Mouse (Mus musculus): ENCODE data around the gene Tecr. TPM values are rescaled to one million over a fixed set of nuclear protein-coding genes. Genes with fewer than 3 reads are reported as not detected.

Gene Tecr
- total and polyA plus RNA-seq, 3 experiments: 445 to 935 (median 505) TPM

DNA sequence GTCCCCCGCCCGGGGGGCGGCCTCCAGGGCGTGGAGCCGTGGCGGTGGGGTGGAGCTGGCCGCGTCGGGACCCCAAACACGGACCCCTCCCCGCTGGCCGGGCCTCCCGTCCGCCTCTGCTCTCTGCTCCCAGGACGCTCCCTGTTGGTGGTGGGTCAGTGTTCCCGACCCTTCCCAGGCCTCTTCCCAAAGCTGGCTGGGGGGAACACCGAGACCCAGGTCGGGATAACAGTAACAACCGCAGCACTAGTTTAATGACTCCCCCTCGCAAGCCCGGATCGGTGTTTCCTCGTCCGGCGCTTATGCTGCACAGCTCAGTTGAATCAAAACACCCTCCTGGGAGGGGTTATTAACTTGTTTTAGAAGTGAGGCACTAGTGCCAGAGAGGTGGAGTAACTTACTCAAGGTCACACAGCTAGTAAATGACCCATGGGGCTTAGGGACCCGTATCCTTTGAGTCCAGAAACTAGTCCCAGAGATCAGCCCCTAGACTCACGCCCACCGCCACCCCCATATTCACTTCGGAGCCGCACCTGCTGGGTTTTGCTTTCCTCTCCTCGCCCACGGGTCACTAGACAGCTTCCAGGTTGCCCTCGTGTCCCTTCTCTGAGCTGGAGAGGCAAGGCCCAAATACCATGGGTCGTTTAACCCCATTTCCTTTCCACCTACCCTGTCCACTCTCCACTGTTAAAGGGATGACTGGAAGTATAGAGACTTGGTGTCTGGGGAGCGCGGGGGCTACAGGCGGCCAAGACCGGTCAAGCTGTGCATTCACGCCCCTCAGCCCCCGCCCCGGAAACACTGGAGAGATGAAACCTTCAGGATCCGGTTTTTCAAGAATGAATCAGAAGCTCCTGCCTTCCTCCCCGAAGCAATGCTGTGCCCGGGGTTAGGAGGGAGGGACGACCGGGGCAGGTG is 45.2 kb upstream of the Tecr start:
- Histone ChIP-seq H3K9ac (ENCODE audit: low read depth, low read length) (peak overlapping the region; percentile 95), H3K4me3 (peak overlapping the region; percentile 93), H3K36me3 (ENCODE audit: control insufficient read depth, insufficient read depth, low read length) (no peaks in the 10 kb centered on the region), H3K27me3 (ENCODE audit: control insufficient read depth, insufficient read depth, low read length) (no peaks in the 10 kb centered on the region), H3K4me1 (ENCODE audit: control insufficient read depth, insufficient read depth, low read length) (peaks cover 9% of the 10 kb centered on the region), H3K79me2 (replicated peaks; ENCODE audit: control insufficient read depth, insufficient read depth, low read length) (no peaks in the 10 kb centered on the region), H3K27ac (peak overlapping the region; percentile 89)
- TF ChIP-seq POLR2A (IDR thresholded peaks at IDR 0.05; ENCODE audit: insufficient read depth, low read depth, low read length) (no peak), EP300 (IDR thresholded peaks at IDR 0.05; ENCODE audit: insufficient read depth, low read depth, low read length) (no peak), CTCF (IDR thresholded peaks at IDR 0.05) (no peak)
- peak in 1 of 2 experiments; percentile 37 for DNase-seq
- intact Hi-C loops (cut with DNase I): no loop called here
- WGBS: 1% methylated on average over 45 of the region's 46 CpGs

GRCm38 (mm10) chr8:83652030-83652743 is 44.4 kb upstream of the Tecr start, which contains the start of gene Gipc1:
Gipc1 (plus strand) TSS chr8:83652677.
- peak within 1 kb of the TSS; percentile 95 for H3K9ac ChIP-seq (ENCODE audit: low read depth, low read length)
- no peak for TF ChIP-seq CTCF (IDR thresholded peaks at IDR 0.05)
- TF ChIP-seq EP300 (IDR thresholded peaks at IDR 0.05; ENCODE audit: insufficient read depth, low read depth, low read length): peak; percentile 64; the same call in 1 of the 2 replicates
- TF ChIP-seq POLR2A (IDR thresholded peaks at IDR 0.05; ENCODE audit: insufficient read depth, low read depth, low read length): peak; percentile 68; the same call in 1 of the 2 replicates
- no peaks in the 10 kb centered on the region for H3K79me2 ChIP-seq (replicated peaks; ENCODE audit: control insufficient read depth, insufficient read depth, low read length)
- peaks cover 9% of the 10 kb centered on the region for H3K4me1 ChIP-seq (ENCODE audit: control insufficient read depth, insufficient read depth, low read length)
- intact Hi-C loops (cut with DNase I): no loop called here
- no peaks in the 10 kb centered on the region for H3K27me3 ChIP-seq (ENCODE audit: control insufficient read depth, insufficient read depth, low read length)
- peak within 1 kb of the TSS; percentile 89 for H3K27ac ChIP-seq
- H3K4me3 ChIP-seq: peak within 1 kb of the TSS; percentile 93
- H3K36me3 ChIP-seq (ENCODE audit: control insufficient read depth, insufficient read depth, low read length): no peaks in the 10 kb centered on the region
- peak; percentile 94 to 98 for DNase-seq
- 3% methylated on average over 50 of the region's 50 CpGs for WGBS

- Histone ChIP-seq H3K27me3 (ENCODE audit: control insufficient read depth, insufficient read depth, low read length) (no peaks in the 10 kb centered on the region), H3K4me3 (no peak overlapping the region), H3K79me2 (replicated peaks; ENCODE audit: control insufficient read depth, insufficient read depth, low read length) (no peaks in the 10 kb centered on the region), H3K27ac (no peak overlapping the region), H3K9ac (ENCODE audit: low read depth, low read length) (no peak overlapping the region), H3K4me1 (ENCODE audit: control insufficient read depth, insufficient read depth, low read length) (peaks cover 8% of the 10 kb centered on the region), H3K36me3 (ENCODE audit: control insufficient read depth, insufficient read depth, low read length) (no peaks in the 10 kb centered on the region)
- WGBS: 94% methylated on average over 6 of the region's 6 CpGs
- TF ChIP-seq POLR2A (IDR thresholded peaks at IDR 0.05; ENCODE audit: insufficient read depth, low read depth, low read length): no peak
- TF ChIP-seq CTCF (IDR thresholded peaks at IDR 0.05): no peak
- TF ChIP-seq EP300 (IDR thresholded peaks at IDR 0.05; ENCODE audit: insufficient read depth, low read depth, low read length): no peak
- intact Hi-C loops (cut with DNase I): no loop called here
- DNase-seq: no peak
Observed at GRCm38 (mm10) chr8:83649699-83650098, 41.9 kb upstream of the Tecr start.

DNA sequence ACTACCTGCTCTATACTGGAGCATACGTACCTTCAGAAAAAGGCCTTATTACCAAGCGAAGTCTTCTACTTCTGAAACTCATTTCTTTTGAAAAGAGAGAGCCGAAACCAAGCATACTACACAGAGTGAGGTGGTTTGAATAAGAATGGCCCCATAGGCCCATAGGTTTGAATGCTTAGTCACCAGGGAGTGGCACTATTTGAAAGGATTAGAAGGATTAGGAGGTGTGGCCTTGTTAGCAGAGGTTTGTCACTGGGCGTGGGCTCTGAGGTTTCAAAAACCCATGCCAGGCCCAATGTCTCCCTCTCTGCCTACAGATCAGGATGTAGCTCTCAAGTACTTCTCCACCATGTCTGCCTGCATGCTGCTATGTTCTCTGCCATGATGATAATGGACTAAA is 40.3 kb upstream of the Tecr start:
- no peak overlapping the region for H3K9ac ChIP-seq (ENCODE audit: low read depth, low read length)
- intact Hi-C loops (cut with DNase I): no loop called here
- peaks cover 4% of the 10 kb centered on the region; the same call in 1 of the 2 replicates for H3K4me1 ChIP-seq (ENCODE audit: control insufficient read depth, insufficient read depth, low read length)
- WGBS: 96% methylated on average over 4 of the region's 4 CpGs
- no peaks in the 10 kb centered on the region for H3K79me2 ChIP-seq (replicated peaks; ENCODE audit: control insufficient read depth, insufficient read depth, low read length)
- TF ChIP-seq POLR2A (IDR thresholded peaks at IDR 0.05; ENCODE audit: insufficient read depth, low read depth, low read length): no peak
- no peak for TF ChIP-seq EP300 (IDR thresholded peaks at IDR 0.05; ENCODE audit: insufficient read depth, low read depth, low read length)
- no peak for TF ChIP-seq CTCF (IDR thresholded peaks at IDR 0.05)
- no peak overlapping the region for H3K27ac ChIP-seq
- no peak overlapping the region for H3K4me3 ChIP-seq
- DNase-seq: no peak
- H3K27me3 ChIP-seq (ENCODE audit: control insufficient read depth, insufficient read depth, low read length): no peaks in the 10 kb centered on the region
- no peaks in the 10 kb centered on the region for H3K36me3 ChIP-seq (ENCODE audit: control insufficient read depth, insufficient read depth, low read length)

- WGBS: 95% methylated on average over 11 of the region's 11 CpGs
- TF ChIP-seq CTCF (IDR thresholded peaks at IDR 0.05): no peak
- TF ChIP-seq POLR2A (IDR thresholded peaks at IDR 0.05; ENCODE audit: insufficient read depth, low read depth, low read length): no peak
- TF ChIP-seq EP300 (IDR thresholded peaks at IDR 0.05; ENCODE audit: insufficient read depth, low read depth, low read length): no peak
- no peak overlapping the region for H3K4me3 ChIP-seq
Observed at GRCm38 (mm10) chr8:83647511-83647910, 39.7 kb upstream of the Tecr start.

More at GRCm38 (mm10) chr8:83647511-83647910, 39.7 kb upstream of the Tecr start:
- Histone ChIP-seq H3K79me2 (replicated peaks; ENCODE audit: control insufficient read depth, insufficient read depth, low read length) (no peaks in the 10 kb centered on the region), H3K9ac (ENCODE audit: low read depth, low read length) (no peak overlapping the region), H3K27ac (no peak overlapping the region), H3K36me3 (ENCODE audit: control insufficient read depth, insufficient read depth, low read length) (no peaks in the 10 kb centered on the region), H3K27me3 (ENCODE audit: control insufficient read depth, insufficient read depth, low read length) (no peaks in the 10 kb centered on the region), H3K4me1 (ENCODE audit: control insufficient read depth, insufficient read depth, low read length) (peaks cover 4% of the 10 kb centered on the region; the same call in 1 of the 2 replicates)
- no peak for DNase-seq
- intact Hi-C loops (cut with DNase I): no loop called here

Measured in heart, adult 2 months (tissue).